Comparison of ENCODE assay signal across 22 mouse cellular contexts in genomic region chr5:29892861-29893260, GRCm38 (mm10).
DNase-seq lines count a peak whose midpoint lies in the region; ATAC-seq and TF ChIP-seq lines count a peak whose summit lies in the region.
"Had no signal": no experiment of that assay in that cellular context is flagged by ENCODE, and none has a peak within 500 bp of the region (broad histone marks: within the 10 kb centered on the region; RNA-seq: fewer than 3 reads in every experiment).

No protein-coding gene starts in this region.

- no peak for TF ChIP-seq EP300 in CH12.LX (IDR thresholded peaks at IDR 0.05; ENCODE audit: low read length)

- peaks cover 15% of the 10 kb centered on the region; the same call in 1 of the 2 replicates for H3K4me1 ChIP-seq in spleen, adult 2 months (ENCODE audit: control insufficient read depth, insufficient read depth, insufficient read length)
- peaks cover 24 to 71% of the 10 kb centered on the region in 2 experiments for H3K4me1 ChIP-seq in CH12.LX (ENCODE audit: control insufficient read depth in 1 of 2, insufficient read depth in 2 of 2)
- H3K4me1 ChIP-seq in embryonic facial prominence, embryonic 15.5 days = peaks cover 15% of the 10 kb centered on the region
- H3K4me1 ChIP-seq in midbrain, embryonic 15.5 days = peaks cover 8% of the 10 kb centered on the region; the same call in 1 of the 2 replicates
- H3K4me1 ChIP-seq in intestine, postnatal 0 days (replicated peaks; ENCODE audit: control insufficient read depth, insufficient read depth, low read length) = peaks cover 9% of the 10 kb centered on the region; the same call in 1 of the 2 replicates

- no peak overlapping the region; the same call in 1 of the 2 replicates for H3K9ac ChIP-seq in CH12.LX (ENCODE audit: insufficient read depth, low read depth)
- H3K9ac ChIP-seq in embryonic facial prominence, embryonic 15.5 days = no peak overlapping the region
- H3K9ac ChIP-seq in midbrain, embryonic 15.5 days = no peak overlapping the region
- no peak overlapping the region for H3K9ac ChIP-seq in intestine, postnatal 0 days (ENCODE audit: low read depth, low read length)
- H3K9ac ChIP-seq: embryonic facial prominence, embryonic 13.5 days; forebrain, embryonic 15.5 days; heart, embryonic 13.5 days; hindbrain, embryonic 15.5 days had no signal

- no peaks in the 10 kb centered on the region for H3K27me3 ChIP-seq in spleen, adult 2 months (ENCODE audit: control insufficient read depth, insufficient read depth, low read length)
- H3K27me3 ChIP-seq in CH12.LX (replicated peaks) = no peaks in the 10 kb centered on the region
- no peaks in the 10 kb centered on the region for H3K27me3 ChIP-seq in embryonic facial prominence, embryonic 15.5 days
- no peaks in the 10 kb centered on the region for H3K27me3 ChIP-seq in midbrain, embryonic 15.5 days (replicated peaks)
- no peaks in the 10 kb centered on the region for H3K27me3 ChIP-seq in intestine, postnatal 0 days (replicated peaks; ENCODE audit: control insufficient read depth, insufficient read depth, low read length)
- H3K27me3 ChIP-seq: embryonic facial prominence, embryonic 13.5 days; forebrain, embryonic 15.5 days; heart, embryonic 13.5 days; hindbrain, embryonic 15.5 days; Patski had no signal

- H3K79me2 ChIP-seq in CH12.LX (replicated peaks; ENCODE audit: control insufficient read depth, extremely low read depth, insufficient read depth, poor library complexity, severe bottlenecking) = no peaks in the 10 kb centered on the region

- peak in 1 of 2 experiments; percentile 11 for DNase-seq in spleen, adult 2 months (ENCODE audit: low read depth in 1 of 2, low spot score in 2 of 2)
- DNase-seq in spleen, postnatal 4 days (ENCODE audit: low spot score in 2 of 2) = no peak
- peak; percentile 22 for DNase-seq in CH12.LX (ENCODE audit: extremely low read depth)
- no peak for DNase-seq in adrenal gland, adult 8-10 months
- DNase-seq: adrenal gland, adult 2 months; cerebellum, adult 11 months; cerebellum, adult 8-10 months; cerebellum, postnatal 14 days; embryo, embryonic 11 days; gastrocnemius, postnatal 14 days; heart, postnatal 36 days had no signal

- in situ Hi-C loops in CH12.LX (cut with MboI; ENCODE audit: low pct_ligation_motif_present, low pct_unique_long_range_greater_than_20kb, low sequenced_read_pairs) = no loop called here

- H3K4me3 ChIP-seq in spleen, adult 2 months (ENCODE audit: extremely low read depth, insufficient read depth, insufficient read length) = no peak overlapping the region
- no peak overlapping the region for H3K4me3 ChIP-seq in CH12.LX (replicated peaks in 1 of 3; ENCODE audit: low read depth in 2 of 3, low read length in 2 of 3, poor library complexity in 1 of 3)
- H3K4me3 ChIP-seq in embryonic facial prominence, embryonic 15.5 days (replicated peaks) = no peak overlapping the region
- no peak overlapping the region for H3K4me3 ChIP-seq in midbrain, embryonic 15.5 days
- no peak overlapping the region for H3K4me3 ChIP-seq in intestine, postnatal 0 days (ENCODE audit: low read depth, low read length)
- H3K4me3 ChIP-seq: embryonic facial prominence, embryonic 13.5 days; forebrain, embryonic 15.5 days; heart, embryonic 13.5 days; hindbrain, embryonic 15.5 days had no signal

- ATAC-seq in embryonic facial prominence, embryonic 15.5 days (ENCODE audit: insufficient number of reproducible peaks, low FRiP score, low TSS enrichment, low read depth) = peak; percentile 15; the same call in 1 of the 2 replicates
- no peak for ATAC-seq in midbrain, embryonic 15.5 days (replicated peaks)
- no peak for ATAC-seq in intestine, postnatal 0 days
- ATAC-seq: activated CD4-positive, CD25-positive, alpha-beta regulatory T cell, adult 4 months; CD4-positive, CD25-positive, alpha-beta regulatory T cell, adult 4 months; forebrain, embryonic 15.5 days; intestine, embryonic 16.5 days; Patski had no signal

- WGBS in spleen, adult 2 months = 42% methylated on average over 2 of the region's 2 CpGs
- WGBS in embryonic facial prominence, embryonic 15.5 days = 44% methylated on average over 2 of the region's 2 CpGs
- WGBS in midbrain, embryonic 15.5 days = 87% methylated on average over 2 of the region's 2 CpGs
- 91% methylated on average over 2 of the region's 2 CpGs for WGBS in intestine, postnatal 0 days

- no peak for TF ChIP-seq RAD21 in CH12.LX (IDR thresholded peaks at IDR 0.05; ENCODE audit: low read depth, low read length)

- H3K9me3 ChIP-seq in CH12.LX (replicated peaks; ENCODE audit: low read length) = no peaks in the 10 kb centered on the region
- H3K9me3 ChIP-seq in embryonic facial prominence, embryonic 15.5 days (replicated peaks) = no peaks in the 10 kb centered on the region
- no peaks in the 10 kb centered on the region for H3K9me3 ChIP-seq in midbrain, embryonic 15.5 days
- H3K9me3 ChIP-seq in intestine, postnatal 0 days (ENCODE audit: control insufficient read depth) = no peaks in the 10 kb centered on the region
- H3K9me3 ChIP-seq: embryonic facial prominence, embryonic 13.5 days; forebrain, embryonic 15.5 days; heart, embryonic 13.5 days; hindbrain, embryonic 15.5 days had no signal

- TF ChIP-seq CTCF in spleen, adult 2 months (IDR thresholded peaks at IDR 0.05; ENCODE audit: extremely low read depth, insufficient read depth, insufficient read length, insufficient replicate concordance) = no peak
- TF ChIP-seq CTCF in CH12.LX (conservative IDR thresholded peaks at IDR 0.05 in 1 of 2, IDR thresholded peaks at IDR 0.05 in 1 of 2; ENCODE audit: low read depth in 2 of 2, low read length in 2 of 2) = no peak
- TF ChIP-seq CTCF in intestine, postnatal 0 days (IDR thresholded peaks at IDR 0.05; ENCODE audit: low read depth) = no peak

- peak overlapping the region; percentile 43; the same call in 1 of the 2 replicates for H3K27ac ChIP-seq in spleen, adult 2 months (ENCODE audit: insufficient read depth, low read length)
- peak overlapping the region; percentile 48; the same call in 1 of the 2 replicates for H3K27ac ChIP-seq in CH12.LX (ENCODE audit: insufficient read depth, low read depth)
- H3K27ac ChIP-seq in embryonic facial prominence, embryonic 15.5 days (replicated peaks) = no peak overlapping the region; the same call in 1 of the 2 replicates
- H3K27ac ChIP-seq in midbrain, embryonic 15.5 days = no peak overlapping the region
- no peak overlapping the region for H3K27ac ChIP-seq in intestine, postnatal 0 days (ENCODE audit: low read depth, low read length)
- H3K27ac ChIP-seq: embryonic facial prominence, embryonic 13.5 days; forebrain, embryonic 15.5 days; heart, embryonic 13.5 days; hindbrain, embryonic 15.5 days had no signal

- dilution Hi-C loops in CH12.LX (cut with MboI; ENCODE audit: extremely low pct_ligation_motif_present, extremely low pct_unique_long_range_greater_than_20kb, low sequenced_read_pairs) = no loop called here

- no peak overlapping the region for H3K4me2 ChIP-seq in CH12.LX (ENCODE audit: insufficient read depth, low read depth, poor library complexity, severe bottlenecking)
- no peak overlapping the region for H3K4me2 ChIP-seq in embryonic facial prominence, embryonic 15.5 days (replicated peaks)
- no peak overlapping the region for H3K4me2 ChIP-seq in midbrain, embryonic 15.5 days
- H3K4me2 ChIP-seq in intestine, postnatal 0 days (replicated peaks; ENCODE audit: low read depth) = no peak overlapping the region
- H3K4me2 ChIP-seq: embryonic facial prominence, embryonic 13.5 days; forebrain, embryonic 15.5 days; hindbrain, embryonic 15.5 days had no signal

- H3K36me3 ChIP-seq in spleen, adult 2 months (ENCODE audit: control insufficient read depth, insufficient read depth, low read length) = no peaks in the 10 kb centered on the region
- H3K36me3 ChIP-seq in CH12.LX (replicated peaks in 1 of 2; ENCODE audit: control insufficient read depth in 1 of 2, insufficient read depth in 1 of 2, low read length in 1 of 2) = no peaks in the 10 kb centered on the region
- H3K36me3 ChIP-seq in embryonic facial prominence, embryonic 15.5 days = no peaks in the 10 kb centered on the region
- no peaks in the 10 kb centered on the region for H3K36me3 ChIP-seq in midbrain, embryonic 15.5 days (replicated peaks)
- no peaks in the 10 kb centered on the region for H3K36me3 ChIP-seq in intestine, postnatal 0 days (ENCODE audit: control insufficient read depth, insufficient read depth)
- H3K36me3 ChIP-seq: embryonic facial prominence, embryonic 13.5 days; forebrain, embryonic 15.5 days; heart, embryonic 13.5 days; hindbrain, embryonic 15.5 days had no signal

- no peak for TF ChIP-seq POLR2A in spleen, adult 2 months (IDR thresholded peaks at IDR 0.05; ENCODE audit: low read depth, low read length)
- TF ChIP-seq POLR2A in CH12.LX (IDR thresholded peaks at IDR 0.05; ENCODE audit: low read depth, low read length) = no peak

TF ChIP-seq in CH12.LX, 34 proteins besides CTCF, POLR2A, EP300 and RAD21:
- TF ChIP-seq NELFE (IDR thresholded peaks at IDR 0.05; ENCODE audit: low read depth, low read length) = no peak
- no peak for TF ChIP-seq IRF4 (IDR thresholded peaks at IDR 0.05; ENCODE audit: low read depth, low read length)
- no peak for TF ChIP-seq MAFK (IDR thresholded peaks at IDR 0.05; ENCODE audit: insufficient replicate concordance, low read length)
- no peak for TF ChIP-seq BHLHE40 (IDR thresholded peaks at IDR 0.05; ENCODE audit: low read depth, low read length)
- TF ChIP-seq ZC3H11A (IDR thresholded peaks at IDR 0.05; ENCODE audit: low read depth, low read length) = no peak
- no peak for TF ChIP-seq TCF12 (IDR thresholded peaks at IDR 0.05; ENCODE audit: low read depth, low read length)
- TF ChIP-seq NRF1 (IDR thresholded peaks at IDR 0.05; ENCODE audit: low read depth, low read length) = no peak
- no peak for TF ChIP-seq CHD1 (IDR thresholded peaks at IDR 0.05; ENCODE audit: low read depth, low read length)
- TF ChIP-seq ETS1 (conservative IDR thresholded peaks at IDR 0.05; ENCODE audit: low read depth, low read length) = no peak
- no peak for TF ChIP-seq JUND (conservative IDR thresholded peaks at IDR 0.05; ENCODE audit: low read depth, low read length)
- TF ChIP-seq HCFC1 (IDR thresholded peaks at IDR 0.05; ENCODE audit: low read depth, low read length) = no peak
- TF ChIP-seq E2F4 (IDR thresholded peaks at IDR 0.05; ENCODE audit: insufficient replicate concordance, low read depth, low read length) = no peak
- no peak for TF ChIP-seq USF2 (conservative IDR thresholded peaks at IDR 0.05; ENCODE audit: low read depth, low read length)

Comparison
In these comparisons a context has a peak if more than half of its experiments do, and no peak if none do; other contexts are left out.
1. H3K27ac ChIP-seq: peak in spleen, adult 2 months (single experiment) and CH12.LX (single experiment); none in embryonic facial prominence, embryonic 15.5 days (single experiment), midbrain, embryonic 15.5 days (single experiment) and intestine, postnatal 0 days (single experiment).